Mouse (Mus musculus): ENCODE data around the gene Rbbp6. TPM values are rescaled to one million over a fixed set of nuclear protein-coding genes. Genes with fewer than 3 reads are reported as not detected.

Rbbp6 gene
- 5.5 and 8.3 TPM in 2 replicates for polyA plus RNA-seq (2012; rRNA removed)

- 44% methylated on average over 5 of the region's 5 CpGs for WGBS
- no peak for DNase-seq (ENCODE audit: low read depth, low spot score)
Measured at GRCm38 (mm10) chr7:122965386-122965785, at the start of gene Rbbp6. Gene Rbbp6, plus strand, starts transcription at chr7:122965686.

- DNase-seq (ENCODE audit: low read depth, low spot score): peak; percentile 28
Measured at GRCm38 (mm10) chr7:122919728-122920582, 45.5 kb upstream of the Rbbp6 start.

GRCm38 (mm10) chr7:122921537-122921936 is 43.9 kb upstream of the Rbbp6 start:
- 71% methylated on average over 9 of the region's 9 CpGs for WGBS
- DNase-seq (ENCODE audit: low read depth, low spot score): no peak

More at GRCm38 (mm10) chr7:122919728-122920582, 45.5 kb upstream of the Rbbp6 start:
- WGBS: 41% methylated on average over 13 of the region's 13 CpGs

- DNase-seq (ENCODE audit: low read depth, low spot score): no peak
- 55% methylated on average over 3 of the region's 3 CpGs for WGBS
Measured at GRCm38 (mm10) chr7:122924256-122924655, 41.2 kb upstream of the Rbbp6 start.

- no peak for DNase-seq (ENCODE audit: low read depth, low spot score)
- 29% methylated on average over 3 of the region's 3 CpGs for WGBS
Measured at GRCm38 (mm10) chr7:122930494-122930893, 35.0 kb upstream of the Rbbp6 start.

- 0% methylated on average over 1 of the region's 1 CpGs for WGBS
- no peak for DNase-seq (ENCODE audit: low read depth, low spot score)
Measured at GRCm38 (mm10) chr7:122932171-122932570, 33.3 kb upstream of the Rbbp6 start.

- DNase-seq (ENCODE audit: low read depth, low spot score): no peak
Measured at GRCm38 (mm10) chr7:122936626-122937025, 28.9 kb upstream of the Rbbp6 start.

GRCm38 (mm10) chr7:122938197-122938596 is 27.3 kb upstream of the Rbbp6 start:
- DNase-seq (ENCODE audit: low read depth, low spot score): no peak
- 85% methylated on average over 1 of the region's 1 CpGs for WGBS

- 74% methylated on average over 3 of the region's 3 CpGs for WGBS
- DNase-seq (ENCODE audit: low read depth, low spot score): no peak
Measured at GRCm38 (mm10) chr7:122939181-122939580, 26.3 kb upstream of the Rbbp6 start.

- WGBS: 9% methylated on average over 12 of the region's 12 CpGs
- DNase-seq (ENCODE audit: low read depth, low spot score): no peak
Measured at GRCm38 (mm10) chr7:122940371-122941075, 25.0 kb upstream of the Rbbp6 start.

GRCm38 (mm10) chr7:122942111-122942510 is 23.4 kb upstream of the Rbbp6 start:
- no peak for DNase-seq (ENCODE audit: low read depth, low spot score)
- WGBS: 92% methylated on average over 8 of the region's 8 CpGs

- DNase-seq (ENCODE audit: low read depth, low spot score): no peak
- 3% methylated on average over 1 of the region's 1 CpGs for WGBS
Measured at GRCm38 (mm10) chr7:122945149-122945548, 20.3 kb upstream of the Rbbp6 start.

GRCm38 (mm10) chr7:122949268-122949667 is 16.2 kb upstream of the Rbbp6 start:
- DNase-seq (ENCODE audit: low read depth, low spot score): no peak
- WGBS: 59% methylated on average over 3 of the region's 3 CpGs

GRCm38 (mm10) chr7:122951464-122951863 is 14.0 kb upstream of the Rbbp6 start:
- no peak for DNase-seq (ENCODE audit: low read depth, low spot score)
- 72% methylated on average over 4 of the region's 4 CpGs for WGBS

GRCm38 (mm10) chr7:122952066-122952465 is 13.4 kb upstream of the Rbbp6 start:
- DNase-seq (ENCODE audit: low read depth, low spot score): no peak
- 53% methylated on average over 6 of the region's 6 CpGs for whole genome bisulfite sequencing

- no peak for DNase-seq (ENCODE audit: low read depth, low spot score)
- WGBS: 54% methylated on average over 11 of the region's 11 CpGs
Measured at GRCm38 (mm10) chr7:122954451-122955225, 10.8 kb upstream of the Rbbp6 start.

- 37% methylated on average over 8 of the region's 8 CpGs for WGBS
- DNase-seq (ENCODE audit: low read depth, low spot score): no peak
Measured at GRCm38 (mm10) chr7:122955226-122955955, 10.1 kb upstream of the Rbbp6 start.

- WGBS: 33% methylated on average over 4 of the region's 4 CpGs
- no peak for DNase-seq (ENCODE audit: low read depth, low spot score)
Measured at GRCm38 (mm10) chr7:122968751-122969150, 3.3 kb downstream of the Rbbp6 start.

GRCm38 (mm10) chr7:122969231-122970032 is 3.9 kb downstream of the Rbbp6 start:
- peak; percentile 56 for DNase-seq (ENCODE audit: low read depth, low spot score)
- under 1% methylated on average over 62 of the region's 62 CpGs for WGBS

Measured in large intestine, adult 2 months (tissue).